Mouse (Mus musculus) C2C12 (cell line): ENCODE results near the gene Auh. TPM values are rescaled to one million over a fixed set of nuclear protein-coding genes. Genes with fewer than 3 reads are reported as not detected.

ENCODE experiments used
- H3K27me3 ChIP-seq: one replicate; pipeline ENCODE4 v1.6.1; 2011; ENCODE audit not compliant: control insufficient read depth, insufficient read depth, insufficient read length
- H3K36me3 ChIP-seq: one replicate; pipeline ENCODE4 v1.6.1; 2011; ENCODE audit not compliant: control insufficient read depth, insufficient read depth
- H3K4me3 ChIP-seq: one replicate; pipeline ENCODE4 v1.5.1; 2011; ENCODE audit warnings: mild to moderate bottlenecking, control low read depth; ENCODE audit not compliant: poor library complexity, insufficient read depth, severe bottlenecking
- H3K79me2 ChIP-seq: one replicate; pipeline ENCODE4 v1.6.1; 2011; ENCODE audit not compliant: control insufficient read depth, insufficient read depth
- H3K79me3 ChIP-seq: one replicate; pipeline ENCODE4 v1.6.1; 2011; ENCODE audit warnings: low read depth, control low read depth
- H3ac ChIP-seq: one replicate; pipeline ENCODE3; 2011; ENCODE audit warnings: low read depth; ENCODE audit not compliant: control insufficient read depth, insufficient read length
- CEBPB ChIP-seq: IDR thresholded peaks from one replicate; pipeline ENCODE4 v1.6.1; 2011; ENCODE audit warnings: low read depth, mild to moderate bottlenecking, control low read depth, moderate library complexity
- CTCF ChIP-seq: IDR thresholded peaks from one replicate; pipeline ENCODE4 v1.5.1; 2011; ENCODE audit not compliant: control insufficient read depth, insufficient read depth, insufficient read length
- FOSL1 ChIP-seq: IDR thresholded peaks from one replicate; pipeline ENCODE4 v1.8.0; 2011; ENCODE audit warnings: mild to moderate bottlenecking, low read length; ENCODE audit not compliant: poor library complexity, insufficient read depth, severe bottlenecking
- MAX ChIP-seq: IDR thresholded peaks from one replicate; pipeline ENCODE4 v1.6.1; 2011; ENCODE audit warnings: mild to moderate bottlenecking, control low read depth
- MYOD1 ChIP-seq: IDR thresholded peaks from one replicate; pipeline ENCODE4 v1.6.1; 2011; ENCODE audit warnings: low read depth; ENCODE audit not compliant: control insufficient read depth, insufficient read length
- MYOG ChIP-seq: IDR thresholded peaks from one replicate; pipeline ENCODE4 v1.6.1; 2011; ENCODE audit not compliant: control insufficient read depth, insufficient read length; ENCODE audit errors: extremely low read depth
- USF1 ChIP-seq: IDR thresholded peaks from one replicate; pipeline ENCODE4 v1.6.1; 2011; ENCODE audit warnings: low read depth, mild to moderate bottlenecking, control low read depth, moderate library complexity
- polyA plus RNA-seq: library from polyadenylated mRNA; unstranded; fragments of >200 nt; fragmentation: generic; extraction: Trizol; gene quantifications from one replicate; pipeline ENCODE4 v1.2.1, GENCODE M21; 2012; ENCODE audit warnings: missing spikeins

Auh gene
- polyA plus RNA-seq, 1 experiment, result 14.0 TPM

- H3ac ChIP-seq, result no peak overlapping the region
- no peaks in the 10 kb centered on the region for H3K27me3 ChIP-seq
- no peaks in the 10 kb centered on the region for H3K79me2 ChIP-seq
- H3K4me3 ChIP-seq, result no peak overlapping the region
- no peak for TF ChIP-seq FOSL1
- TF ChIP-seq MAX, result no peak
- no peak for TF ChIP-seq MYOD1
- no peak for TF ChIP-seq CEBPB
- no peak for TF ChIP-seq USF1
- TF ChIP-seq CTCF, result no peak
- TF ChIP-seq MYOG, result no peak
- no peaks in the 10 kb centered on the region for H3K36me3 ChIP-seq
- no peaks in the 10 kb centered on the region for H3K79me3 ChIP-seq
These were observed 8.2 kb downstream of the Auh start for GRCm38 (mm10) chr13:52921065-52921825.

GRCm38 (mm10) chr13:52919790-52920352 is 9.6 kb downstream of the Auh start:
- Histone ChIP-seq H3K79me2 (no peaks in the 10 kb centered on the region), H3K27me3 (no peaks in the 10 kb centered on the region), H3K36me3 (no peaks in the 10 kb centered on the region), H3K4me3 (no peak overlapping the region), H3K79me3 (no peaks in the 10 kb centered on the region), H3ac (no peak overlapping the region)
- TF ChIP-seq MYOG (no peak), CTCF (no peak), CEBPB (no peak), MYOD1 (no peak), USF1 (no peak), FOSL1 (no peak), MAX (no peak)

GRCm38 (mm10) chr13:52918333-52918732 is 11.1 kb downstream of the Auh start:
- TF ChIP-seq FOSL1 (no peak), USF1 (no peak), CTCF (no peak), MAX (no peak), MYOD1 (no peak), MYOG (no peak), CEBPB (no peak)
- Histone ChIP-seq H3K79me3 (no peaks in the 10 kb centered on the region), H3K27me3 (no peaks in the 10 kb centered on the region), H3ac (no peak overlapping the region), H3K79me2 (no peaks in the 10 kb centered on the region), H3K4me3 (no peak overlapping the region), H3K36me3 (no peaks in the 10 kb centered on the region)

GRCm38 (mm10) chr13:52914591-52915110 is 14.8 kb downstream of the Auh start:
- no peaks in the 10 kb centered on the region for H3K27me3 ChIP-seq
- no peaks in the 10 kb centered on the region for H3K79me3 ChIP-seq
- no peaks in the 10 kb centered on the region for H3K79me2 ChIP-seq
- TF ChIP-seq MAX (no peak), FOSL1 (no peak), CEBPB (no peak), MYOD1 (no peak), MYOG (no peak), CTCF (no peak), USF1 (no peak)
- H3ac ChIP-seq, result no peak overlapping the region
- H3K36me3 ChIP-seq, result no peaks in the 10 kb centered on the region
- no peak overlapping the region for H3K4me3 ChIP-seq

GRCm38 (mm10) chr13:52913926-52914325 is 15.6 kb downstream of the Auh start:
- H3K36me3 ChIP-seq, result no peaks in the 10 kb centered on the region
- TF ChIP-seq CTCF (no peak), MAX (no peak), FOSL1 (no peak), MYOD1 (no peak), USF1 (no peak), CEBPB (no peak)
- H3K4me3 ChIP-seq, result no peak overlapping the region
- no peaks in the 10 kb centered on the region for H3K27me3 ChIP-seq
- H3K79me2 ChIP-seq, result no peaks in the 10 kb centered on the region
- no peak overlapping the region for H3ac ChIP-seq
- no peaks in the 10 kb centered on the region for H3K79me3 ChIP-seq

GRCm38 (mm10) chr13:52912495-52912894 is 17.0 kb downstream of the Auh start:
- Histone ChIP-seq H3K27me3 (no peaks in the 10 kb centered on the region), H3K79me2 (no peaks in the 10 kb centered on the region), H3K79me3 (no peaks in the 10 kb centered on the region), H3K36me3 (no peaks in the 10 kb centered on the region), H3ac (no peak overlapping the region), H3K4me3 (no peak overlapping the region)
- TF ChIP-seq MYOG (no peak), CTCF (no peak), MAX (no peak), CEBPB (no peak), MYOD1 (no peak), FOSL1 (no peak)
